Mouse (Mus musculus) forebrain, embryonic 10.5 days (tissue): ENCODE results near the gene Sun2. TPM values are rescaled to one million over a fixed set of nuclear protein-coding genes. Genes with fewer than 3 reads are reported as not detected.
A peak's percentile ranks its signal among the peaks of the same experiment; 100 is the strongest.

ENCODE experiments used
- DNase-seq: peaks from one replicate; pipeline ENCODE4 v3.0.0-alpha.2; 2017; ENCODE audit warnings: low spot score; ENCODE audit errors: extremely low spot score
- H3K27ac ChIP-seq: fragments of 300-500 bp; sonication (generic); 2 replicates; pipeline ENCODE4 v1.5.1; 2016; ENCODE audit warnings: mild to moderate bottlenecking
- H3K27me3 ChIP-seq: fragments of 300-500 bp; sonication (generic); 2 replicates; pipeline ENCODE4 v1.6.1; 2016; ENCODE audit warnings: mild to moderate bottlenecking; ENCODE audit not compliant: poor library complexity, severe bottlenecking
- H3K36me3 ChIP-seq: fragments of 300-500 bp; sonication (generic); replicated peaks from 2 replicates; pipeline ENCODE4 v1.6.1; 2016; ENCODE audit warnings: mild to moderate bottlenecking, moderate library complexity
- H3K4me1 ChIP-seq: fragments of 300-500 bp; sonication (generic); 2 replicates; pipeline ENCODE4 v1.6.1; 2016
- H3K4me3 ChIP-seq: fragments of 300-500 bp; sonication (generic); 2 replicates; pipeline ENCODE4 v1.5.1; 2016; ENCODE audit warnings: mild to moderate bottlenecking, moderate library complexity
- H3K9me3 ChIP-seq: fragments of 300-500 bp; sonication (generic); 2 replicates; pipeline ENCODE4 v1.6.1; 2016; ENCODE audit warnings: mild to moderate bottlenecking, moderate library complexity
- WGBS: fragments of 180-500 bp; shearing (Covaris S2); methylation state at CpG from one replicate; pipeline ENCODE4 v1.1.7; 2016; 5-methylcytosine and 5-hydroxymethylcytosine counted together
- polyA plus RNA-seq: library from polyadenylated mRNA; unstranded; fragments of >200 nt; fragmentation: Nextera tagmentation; extraction: Ambion mirVana; gene quantifications from 2 replicates; pipeline ENCODE4 v1.2.1, GENCODE M21; 2016

Gene Sun2
- polyA plus RNA-seq, 1 experiment from 2014 or later: 3.4 TPM

- DNase-seq: no peak
- Histone ChIP-seq H3K27ac (no peak overlapping the region), H3K9me3 (no peaks in the 10 kb centered on the region), H3K27me3 (no peaks in the 10 kb centered on the region), H3K4me1 (peaks cover 9% of the 10 kb centered on the region), H3K36me3 (peaks cover 84% of the 10 kb centered on the region), H3K4me3 (no peak overlapping the region)
- 85% methylated on average over 4 of the region's 4 CpGs for WGBS
Observed at GRCm38 (mm10) chr15:79733640-79734039, 8.7 kb downstream of the Sun2 start.

DNA sequence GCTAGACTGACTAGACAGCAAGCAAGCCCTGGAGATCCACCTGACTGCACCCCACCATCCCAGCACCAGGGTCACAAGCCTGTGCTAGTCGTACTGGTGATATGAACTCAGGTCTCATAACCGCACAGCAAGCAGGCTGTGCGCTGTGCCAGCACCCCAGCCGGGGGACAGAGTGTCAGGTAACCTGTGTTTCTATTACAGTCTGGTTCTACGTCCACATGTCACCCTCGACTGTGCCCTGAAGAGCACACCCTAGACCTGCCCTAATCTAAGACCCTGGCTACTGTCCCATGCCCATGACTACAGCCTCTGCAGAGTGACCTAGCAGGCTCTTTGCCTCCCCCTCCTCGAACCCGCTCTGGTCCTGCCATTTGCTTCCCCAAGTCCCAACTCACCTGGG, 9.1 kb downstream of the Sun2 start:
- no peak overlapping the region for H3K4me3 ChIP-seq
- H3K4me1 ChIP-seq: peaks cover 11% of the 10 kb centered on the region
- H3K36me3 ChIP-seq: peaks cover 84% of the 10 kb centered on the region
- DNase-seq: no peak
- H3K27ac ChIP-seq: no peak overlapping the region
- H3K27me3 ChIP-seq: no peaks in the 10 kb centered on the region
- WGBS: 95% methylated on average over 8 of the region's 8 CpGs
- H3K9me3 ChIP-seq: no peaks in the 10 kb centered on the region

DNA sequence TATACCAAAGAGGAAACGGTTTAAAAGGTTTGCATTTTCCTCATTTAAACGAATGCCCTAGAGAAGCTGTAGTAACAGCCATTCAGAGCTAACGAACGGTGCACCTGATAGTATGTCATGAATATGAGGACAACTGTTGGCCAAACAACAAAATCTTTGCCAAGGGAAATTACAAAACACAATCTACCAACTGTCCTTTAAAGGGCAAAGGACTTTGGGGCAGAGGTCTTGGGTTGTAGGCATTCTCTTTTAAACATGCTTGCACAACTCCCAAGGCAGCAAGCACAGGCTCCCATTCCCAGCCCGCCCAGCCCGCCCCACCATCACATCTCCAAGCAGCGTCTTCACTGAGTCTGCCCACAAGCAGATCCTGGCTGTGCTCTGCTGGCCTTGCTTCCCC, 10.8 kb downstream of the Sun2 start:
- 86% methylated on average over 7 of the region's 7 CpGs for WGBS
- no peak for DNase-seq
- Histone ChIP-seq H3K27ac (no peak overlapping the region), H3K36me3 (peaks cover 84% of the 10 kb centered on the region), H3K9me3 (no peaks in the 10 kb centered on the region), H3K4me1 (peaks cover 14% of the 10 kb centered on the region), H3K4me3 (no peak overlapping the region), H3K27me3 (no peaks in the 10 kb centered on the region)

DNA sequence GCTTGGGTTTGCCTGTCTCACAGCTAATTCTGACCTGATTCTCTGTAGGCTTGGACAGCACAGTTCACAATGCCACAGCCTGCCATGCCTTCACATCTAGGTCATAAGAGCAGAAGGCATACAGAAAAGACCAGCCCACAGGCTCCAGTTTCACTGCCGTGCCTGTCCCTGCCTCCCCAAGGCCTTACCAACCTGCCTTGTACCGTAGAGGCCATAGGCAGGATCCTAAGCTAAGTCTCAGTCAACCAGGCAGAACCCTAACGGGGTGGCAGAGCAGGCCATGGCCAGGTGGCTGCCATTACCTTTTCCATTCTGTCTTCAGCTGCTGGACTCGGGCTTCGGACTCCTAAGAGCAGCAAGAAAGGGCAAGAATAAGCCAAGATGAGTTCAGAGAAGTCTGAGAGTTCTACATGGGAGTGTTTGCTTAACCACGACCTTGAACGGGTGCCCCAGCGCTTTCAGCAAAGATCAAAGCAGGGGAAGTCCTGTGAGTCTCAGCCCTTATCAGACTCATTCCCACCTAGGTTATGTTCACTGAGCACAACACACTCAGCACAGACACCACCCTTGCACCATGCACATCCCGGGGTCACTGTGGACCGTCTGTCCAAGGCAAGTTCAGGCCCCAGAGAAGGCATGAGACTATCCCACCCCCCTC, 13.5 kb downstream of the Sun2 start:
- WGBS: 93% methylated on average over 10 of the region's 10 CpGs
- no peak overlapping the region for H3K4me3 ChIP-seq
- peaks cover 5% of the 10 kb centered on the region for H3K4me1 ChIP-seq
- no peaks in the 10 kb centered on the region for H3K9me3 ChIP-seq
- H3K27me3 ChIP-seq: no peaks in the 10 kb centered on the region
- H3K27ac ChIP-seq: no peak overlapping the region
- H3K36me3 ChIP-seq: peaks cover 88% of the 10 kb centered on the region
- no peak for DNase-seq

GRCm38 (mm10) chr15:79728311-79728710, 14.0 kb downstream of the Sun2 start:
- Histone ChIP-seq H3K9me3 (no peaks in the 10 kb centered on the region), H3K4me3 (no peak overlapping the region), H3K36me3 (peaks cover 88% of the 10 kb centered on the region), H3K4me1 (peaks cover 5% of the 10 kb centered on the region), H3K27ac (peak overlapping the region; percentile 26; the same call in 1 of the 2 replicates), H3K27me3 (no peaks in the 10 kb centered on the region)
- 62% methylated on average over 5 of the region's 5 CpGs for WGBS
- no peak for DNase-seq

- Histone ChIP-seq H3K27me3 (no peaks in the 10 kb centered on the region), H3K4me1 (peaks cover 5% of the 10 kb centered on the region), H3K4me3 (no peak overlapping the region), H3K36me3 (peaks cover 84% of the 10 kb centered on the region), H3K27ac (peak overlapping the region; percentile 26; the same call in 1 of the 2 replicates), H3K9me3 (no peaks in the 10 kb centered on the region)
- no peak for DNase-seq
- 80% methylated on average over 6 of the region's 6 CpGs for WGBS
Observed at GRCm38 (mm10) chr15:79727840-79728239, 14.5 kb downstream of the Sun2 start.

- no peak for DNase-seq
- H3K9me3 ChIP-seq: no peaks in the 10 kb centered on the region
- H3K36me3 ChIP-seq: peaks cover 86% of the 10 kb centered on the region
- H3K27ac ChIP-seq: no peak overlapping the region
- no peak overlapping the region for H3K4me3 ChIP-seq
- no peaks in the 10 kb centered on the region for H3K27me3 ChIP-seq
- peaks cover 17% of the 10 kb centered on the region for H3K4me1 ChIP-seq
- WGBS: 91% methylated on average over 11 of the region's 11 CpGs
Observed at GRCm38 (mm10) chr15:79725190-79725789, 17.0 kb downstream of the Sun2 start.

GRCm38 (mm10) chr15:79723439-79723838, 18.9 kb downstream of the Sun2 start:
- no peak for DNase-seq
- no peak overlapping the region for H3K27ac ChIP-seq
- H3K9me3 ChIP-seq: no peaks in the 10 kb centered on the region
- H3K36me3 ChIP-seq: peaks cover 87% of the 10 kb centered on the region
- no peak overlapping the region for H3K4me3 ChIP-seq
- peaks cover 17% of the 10 kb centered on the region for H3K4me1 ChIP-seq
- H3K27me3 ChIP-seq: no peaks in the 10 kb centered on the region
- WGBS: 24% methylated on average over 1 of the region's 1 CpGs

GRCm38 (mm10) chr15:79720796-79721195, 21.5 kb downstream of the Sun2 start:
- Histone ChIP-seq H3K4me3 (no peak overlapping the region), H3K9me3 (no peaks in the 10 kb centered on the region), H3K27me3 (no peaks in the 10 kb centered on the region), H3K27ac (peak overlapping the region; percentile 44), H3K4me1 (peaks cover 12% of the 10 kb centered on the region), H3K36me3 (peaks cover 87% of the 10 kb centered on the region)
- WGBS: 82% methylated on average over 4 of the region's 4 CpGs
- DNase-seq: no peak

GRCm38 (mm10) chr15:79720267-79720666, 22.1 kb downstream of the Sun2 start:
- WGBS: 93% methylated on average over 8 of the region's 8 CpGs
- peaks cover 87% of the 10 kb centered on the region for H3K36me3 ChIP-seq

GRCm38 (mm10) chr15:79716710-79717109, 25.6 kb downstream of the Sun2 start:
- DNase-seq: no peak
- WGBS: 90% methylated on average over 6 of the region's 6 CpGs
- Histone ChIP-seq H3K9me3 (no peaks in the 10 kb centered on the region), H3K4me1 (peaks cover 12% of the 10 kb centered on the region), H3K36me3 (peaks cover 98% of the 10 kb centered on the region), H3K4me3 (no peak overlapping the region), H3K27ac (no peak overlapping the region), H3K27me3 (no peaks in the 10 kb centered on the region)

More at GRCm38 (mm10) chr15:79720267-79720666, 22.1 kb downstream of the Sun2 start:
- Histone ChIP-seq H3K4me1 (peaks cover 12% of the 10 kb centered on the region), H3K9me3 (no peaks in the 10 kb centered on the region), H3K27ac (no peak overlapping the region; the same call in 1 of the 2 replicates), H3K27me3 (no peaks in the 10 kb centered on the region), H3K4me3 (no peak overlapping the region)
- no peak for DNase-seq

DNA sequence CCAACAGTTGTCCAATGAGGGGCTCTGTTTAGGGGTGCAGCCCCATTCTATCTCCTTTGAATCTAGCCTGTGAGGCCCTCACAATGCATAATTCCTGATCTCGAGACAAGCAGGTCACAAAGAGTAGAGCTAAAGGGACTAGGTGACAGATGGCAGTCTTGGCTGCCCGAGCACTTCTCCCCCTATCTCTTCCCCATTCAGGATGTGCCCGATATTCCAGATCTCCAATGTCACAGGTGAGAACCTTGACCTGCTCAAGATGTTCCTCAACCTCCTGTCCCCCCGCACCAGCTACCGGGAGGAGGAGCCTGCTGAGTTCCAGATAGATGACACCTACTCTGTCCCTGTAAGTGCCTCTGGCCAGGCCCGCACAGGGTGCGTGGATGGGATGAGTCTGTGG, 26.7 kb downstream of the Sun2 start:
- H3K36me3 ChIP-seq: peaks cover 100% of the 10 kb centered on the region
- no peak overlapping the region for H3K4me3 ChIP-seq
- DNase-seq: no peak
- WGBS: 93% methylated on average over 7 of the region's 7 CpGs
- H3K4me1 ChIP-seq: peaks cover 3% of the 10 kb centered on the region; the same call in 1 of the 2 replicates
- H3K27me3 ChIP-seq: no peaks in the 10 kb centered on the region
- no peak overlapping the region for H3K27ac ChIP-seq
- no peaks in the 10 kb centered on the region for H3K9me3 ChIP-seq

GRCm38 (mm10) chr15:79708229-79708822, 34.0 kb downstream of the Sun2 start:
- H3K4me1 ChIP-seq: no peaks in the 10 kb centered on the region
- no peak for DNase-seq
- H3K27me3 ChIP-seq: no peaks in the 10 kb centered on the region
- no peaks in the 10 kb centered on the region for H3K9me3 ChIP-seq
- peaks cover 74% of the 10 kb centered on the region for H3K36me3 ChIP-seq
- H3K4me3 ChIP-seq: no peak overlapping the region
- WGBS: 90% methylated on average over 5 of the region's 5 CpGs
- no peak overlapping the region for H3K27ac ChIP-seq
